Mouse (Mus musculus) hindbrain, embryonic 15.5 days (tissue): ENCODE data around the gene Rcan2. TPM values are rescaled to one million over a fixed set of nuclear protein-coding genes. Genes with fewer than 3 reads are reported as not detected.

ENCODE experiments used
- ATAC-seq: fragments of 200-750 bp; cut with Nextera tagmentation; 2 replicates; pipeline ENCODE4 v1.8.0; 2017; ENCODE audit warnings: low read depth, moderate number of reproducible peaks, moderate TSS enrichment; ENCODE audit not compliant: low FRiP score
- H3K27ac ChIP-seq: fragments of 300-500 bp; sonication (generic); replicated peaks from 2 replicates; pipeline ENCODE4 v1.5.1; 2015; ENCODE audit warnings: mild to moderate bottlenecking, inconsistent platforms
- H3K27me3 ChIP-seq: fragments of 300-500 bp; sonication (generic); 2 replicates; pipeline ENCODE4 v1.6.1; 2015; ENCODE audit warnings: control low read depth, inconsistent platforms
- H3K36me3 ChIP-seq: fragments of 300-500 bp; sonication (generic); 2 replicates; pipeline ENCODE4 v1.6.1; 2015; ENCODE audit warnings: control low read depth, inconsistent platforms
- H3K4me1 ChIP-seq: fragments of 300-500 bp; sonication (generic); replicated peaks from 2 replicates; pipeline ENCODE4 v1.6.1; 2015; ENCODE audit warnings: control low read depth, inconsistent platforms
- H3K4me2 ChIP-seq: fragments of 300-500 bp; sonication (generic); 2 replicates; pipeline ENCODE4 v1.6.1; 2015; ENCODE audit warnings: moderate library complexity, mild to moderate bottlenecking, inconsistent platforms
- H3K4me3 ChIP-seq: fragments of 300-500 bp; sonication (generic); 2 replicates; pipeline ENCODE4 v1.5.1; 2015; ENCODE audit warnings: mild to moderate bottlenecking, inconsistent platforms
- H3K9ac ChIP-seq: fragments of 300-500 bp; sonication (generic); 2 replicates; pipeline ENCODE4 v1.6.1; 2015; ENCODE audit warnings: inconsistent platforms
- H3K9me3 ChIP-seq: fragments of 300-500 bp; sonication (generic); 2 replicates; pipeline ENCODE4 v1.6.1; 2016; ENCODE audit warnings: control low read depth, inconsistent platforms
- WGBS: fragments of 180-500 bp; shearing (Covaris S2); methylation state at CpG from one replicate; pipeline ENCODE4 v1.1.7; 2015; 5-methylcytosine and 5-hydroxymethylcytosine counted together
- polyA plus RNA-seq: library from polyadenylated mRNA; unstranded; fragments of >200 nt; fragmentation: Nextera tagmentation; extraction: Ambion mirVana; gene quantifications from 2 replicates; pipeline ENCODE4 v1.2.1, GENCODE M21; 2015

Gene Rcan2
- polyA plus RNA-seq, 1 experiment from 2014 or later: 132 TPM

DNA sequence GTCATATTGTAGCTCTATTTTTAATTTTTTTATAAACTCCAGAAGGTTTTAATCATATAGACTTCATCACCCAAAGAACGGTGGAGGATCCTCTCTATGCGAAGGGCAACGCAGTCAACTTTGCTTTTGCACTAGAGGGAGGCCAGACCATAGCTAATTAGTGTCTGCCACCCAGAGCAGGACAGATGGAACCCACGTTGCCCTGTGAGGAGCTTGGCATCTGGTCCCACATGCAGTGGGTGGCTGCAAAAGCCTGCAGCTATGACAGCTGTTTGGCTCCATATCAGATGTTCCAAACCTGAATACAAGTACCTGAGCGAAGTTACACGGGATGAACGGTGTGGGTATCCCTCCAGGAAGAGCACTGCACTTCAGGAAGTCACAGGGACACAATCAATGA lies 86.8 kb downstream of the Rcan2 start:
- H3K27me3 ChIP-seq: no peaks in the 10 kb centered on the region
- no peaks in the 10 kb centered on the region; the same call in 1 of the 2 replicates for H3K4me1 ChIP-seq
- no peak for ATAC-seq
- no peak overlapping the region for H3K4me2 ChIP-seq
- no peak overlapping the region for H3K4me3 ChIP-seq
- H3K9ac ChIP-seq: no peak overlapping the region
- H3K9me3 ChIP-seq: no peaks in the 10 kb centered on the region
- 64% methylated on average over 7 of the region's 7 CpGs for whole genome bisulfite sequencing
- no peak overlapping the region for H3K27ac ChIP-seq
- no peaks in the 10 kb centered on the region for H3K36me3 ChIP-seq

DNA sequence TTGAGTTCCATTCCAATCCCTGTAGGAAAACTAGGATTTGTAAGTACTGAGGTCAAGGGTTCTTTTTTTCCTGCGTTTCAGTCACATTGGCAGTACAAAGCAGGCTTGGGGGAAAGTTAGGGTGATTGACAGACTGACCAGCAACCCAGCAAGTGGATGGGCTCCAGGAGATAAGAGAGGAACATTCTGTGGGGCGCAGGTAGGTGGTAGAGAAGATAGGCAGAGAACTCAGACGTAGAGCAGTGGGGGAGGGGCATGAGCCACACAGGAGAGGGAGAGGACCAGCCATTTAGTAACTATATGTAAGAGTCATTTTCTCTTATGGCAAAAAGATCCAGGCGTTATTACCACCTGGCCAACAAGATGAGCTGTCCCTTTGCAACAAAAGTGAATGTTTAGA lies 96.2 kb downstream of the Rcan2 start:
- no peak overlapping the region for H3K4me3 ChIP-seq
- H3K4me2 ChIP-seq: no peak overlapping the region
- no peaks in the 10 kb centered on the region for H3K4me1 ChIP-seq
- no peaks in the 10 kb centered on the region for H3K27me3 ChIP-seq
- no peak overlapping the region for H3K9ac ChIP-seq
- 74% methylated on average over 4 of the region's 4 CpGs for WGBS
- no peaks in the 10 kb centered on the region for H3K9me3 ChIP-seq
- no peak for ATAC-seq
- no peaks in the 10 kb centered on the region for H3K36me3 ChIP-seq
- H3K27ac ChIP-seq: no peak overlapping the region

DNA sequence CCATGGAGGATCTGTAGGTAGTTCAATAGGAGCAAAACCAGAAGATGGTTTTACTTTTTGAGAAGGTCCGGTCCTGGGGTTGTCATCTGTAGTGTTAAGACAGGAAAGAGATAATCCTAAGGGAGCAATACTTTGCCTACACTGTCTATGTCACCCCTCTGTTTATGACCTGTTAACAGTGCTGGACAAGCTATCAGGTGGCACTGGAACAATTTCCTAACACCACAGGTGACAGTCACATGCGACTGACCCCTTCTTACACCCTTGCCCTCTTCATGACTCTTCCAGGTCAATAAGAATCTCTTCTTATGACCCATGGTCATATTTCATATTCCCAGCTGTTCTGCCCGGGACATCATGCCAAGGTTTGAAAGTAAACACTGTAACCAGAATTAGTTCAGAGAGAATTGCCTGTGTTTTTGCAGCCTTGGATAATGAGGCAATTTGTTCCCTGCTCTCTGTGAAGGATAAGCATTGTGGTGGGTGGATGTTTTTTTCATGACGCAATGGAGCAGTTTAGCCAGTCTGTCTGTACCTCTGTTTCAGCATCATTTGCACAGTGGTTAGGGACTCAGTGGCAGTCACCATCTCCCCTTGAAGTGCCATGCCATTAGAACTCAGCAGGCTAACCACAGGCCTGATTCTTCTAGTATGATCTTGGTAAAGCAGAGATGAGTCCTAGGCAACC lies 98.4 kb downstream of the Rcan2 start:
- 90% methylated on average over 4 of the region's 4 CpGs for WGBS
- no peak for ATAC-seq
- H3K27ac ChIP-seq: no peak overlapping the region
- H3K36me3 ChIP-seq: no peaks in the 10 kb centered on the region
- H3K4me1 ChIP-seq: peaks cover 11% of the 10 kb centered on the region
- H3K27me3 ChIP-seq: no peaks in the 10 kb centered on the region
- no peak overlapping the region for H3K9ac ChIP-seq
- no peaks in the 10 kb centered on the region for H3K9me3 ChIP-seq
- H3K4me2 ChIP-seq: no peak overlapping the region
- H3K4me3 ChIP-seq: no peak overlapping the region

- H3K36me3 ChIP-seq: no peaks in the 10 kb centered on the region
- H3K4me1 ChIP-seq: peaks cover 11% of the 10 kb centered on the region
- H3K9ac ChIP-seq: no peak overlapping the region
- 59% methylated on average over 1 of the region's 1 CpGs for WGBS
- no peaks in the 10 kb centered on the region for H3K9me3 ChIP-seq
- no peaks in the 10 kb centered on the region for H3K27me3 ChIP-seq
- no peak overlapping the region for H3K4me3 ChIP-seq
- ATAC-seq: no peak
- no peak overlapping the region for H3K27ac ChIP-seq
- no peak overlapping the region for H3K4me2 ChIP-seq
Observed at GRCm38 (mm10) chr17:43900133-43900532, 99.0 kb downstream of the Rcan2 start.

GRCm38 (mm10) chr17:43901474-43901873 lies 100.3 kb downstream of the Rcan2 start:
- H3K36me3 ChIP-seq: no peaks in the 10 kb centered on the region
- peaks cover 11% of the 10 kb centered on the region for H3K4me1 ChIP-seq
- H3K4me3 ChIP-seq: no peak overlapping the region
- WGBS: 80% methylated on average over 3 of the region's 3 CpGs
- ATAC-seq: no peak
- H3K27me3 ChIP-seq: no peaks in the 10 kb centered on the region
- H3K9me3 ChIP-seq: no peaks in the 10 kb centered on the region
- H3K4me2 ChIP-seq: no peak overlapping the region
- H3K9ac ChIP-seq: no peak overlapping the region
- H3K27ac ChIP-seq: no peak overlapping the region

- Histone ChIP-seq H3K4me2 (no peak overlapping the region), H3K9ac (no peak overlapping the region), H3K9me3 (no peaks in the 10 kb centered on the region), H3K27ac (no peak overlapping the region), H3K4me1 (peaks cover 11% of the 10 kb centered on the region), H3K4me3 (no peak overlapping the region), H3K36me3 (no peaks in the 10 kb centered on the region), H3K27me3 (no peaks in the 10 kb centered on the region)
- no peak for ATAC-seq
- WGBS: 56% methylated on average over 9 of the region's 9 CpGs
Observed at GRCm38 (mm10) chr17:43903807-43904771, 102.9 kb downstream of the Rcan2 start.

DNA sequence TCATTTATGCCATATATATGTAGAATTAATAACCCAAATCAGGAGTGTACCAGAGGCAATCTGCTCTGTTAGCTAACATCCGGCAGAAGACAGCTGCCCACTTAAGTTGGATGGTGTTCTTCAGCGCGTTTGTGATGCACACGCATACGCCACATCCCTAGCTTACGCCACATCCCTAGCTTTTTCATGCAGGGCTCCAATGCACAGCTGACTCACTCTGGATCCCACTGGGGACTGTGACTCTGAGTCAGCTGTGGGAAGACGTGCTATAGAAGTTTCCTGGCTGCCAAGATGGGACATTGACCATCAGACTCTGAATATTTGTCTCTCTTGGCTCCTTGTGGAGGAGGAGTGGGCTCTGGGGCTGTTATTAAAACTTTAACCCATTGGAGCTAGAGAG lies 103.7 kb downstream of the Rcan2 start:
- no peaks in the 10 kb centered on the region for H3K36me3 ChIP-seq
- no peak overlapping the region for H3K4me2 ChIP-seq
- no peak overlapping the region for H3K4me3 ChIP-seq
- no peak overlapping the region for H3K9ac ChIP-seq
- no peak for ATAC-seq
- 85% methylated on average over 7 of the region's 7 CpGs for WGBS
- H3K4me1 ChIP-seq: peaks cover 11% of the 10 kb centered on the region
- no peaks in the 10 kb centered on the region for H3K27me3 ChIP-seq
- H3K27ac ChIP-seq: no peak overlapping the region
- no peaks in the 10 kb centered on the region for H3K9me3 ChIP-seq

- H3K9ac ChIP-seq: no peak overlapping the region
- no peaks in the 10 kb centered on the region for H3K27me3 ChIP-seq
- no peaks in the 10 kb centered on the region for H3K36me3 ChIP-seq
- H3K4me3 ChIP-seq: no peak overlapping the region
- no peak for ATAC-seq
- no peaks in the 10 kb centered on the region for H3K9me3 ChIP-seq
- H3K4me1 ChIP-seq: peaks cover 11% of the 10 kb centered on the region
- H3K4me2 ChIP-seq: no peak overlapping the region
- H3K27ac ChIP-seq: no peak overlapping the region
Observed at GRCm38 (mm10) chr17:43906728-43907127, 105.6 kb downstream of the Rcan2 start.

DNA sequence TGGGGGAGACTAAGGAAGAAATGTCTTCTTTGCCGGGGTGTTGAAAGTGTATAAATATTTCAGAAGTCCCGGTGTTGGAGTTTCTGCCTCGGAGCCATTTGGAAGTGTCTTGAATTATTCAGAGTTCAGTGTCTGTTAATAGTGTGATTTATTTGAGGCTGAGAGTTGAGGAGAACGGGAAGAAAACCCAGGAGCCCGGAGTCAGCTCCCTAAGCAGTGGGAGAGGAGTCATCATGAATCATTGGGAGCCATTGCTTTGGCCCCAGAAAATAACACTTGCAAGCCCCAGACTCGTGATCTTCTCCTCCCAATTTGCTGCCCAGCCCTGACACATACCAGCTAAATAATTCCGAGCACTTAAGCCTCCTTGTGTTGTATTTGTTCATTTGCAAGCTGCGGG lies 115.0 kb downstream of the Rcan2 start:
- 72% methylated on average over 8 of the region's 8 CpGs for WGBS
- H3K4me2 ChIP-seq: no peak overlapping the region
- H3K4me1 ChIP-seq: no peaks in the 10 kb centered on the region
- no peak for ATAC-seq
- H3K9me3 ChIP-seq: no peaks in the 10 kb centered on the region
- no peak overlapping the region for H3K4me3 ChIP-seq
- no peaks in the 10 kb centered on the region for H3K36me3 ChIP-seq
- no peak overlapping the region for H3K9ac ChIP-seq
- no peak overlapping the region for H3K27ac ChIP-seq
- H3K27me3 ChIP-seq: no peaks in the 10 kb centered on the region

DNA sequence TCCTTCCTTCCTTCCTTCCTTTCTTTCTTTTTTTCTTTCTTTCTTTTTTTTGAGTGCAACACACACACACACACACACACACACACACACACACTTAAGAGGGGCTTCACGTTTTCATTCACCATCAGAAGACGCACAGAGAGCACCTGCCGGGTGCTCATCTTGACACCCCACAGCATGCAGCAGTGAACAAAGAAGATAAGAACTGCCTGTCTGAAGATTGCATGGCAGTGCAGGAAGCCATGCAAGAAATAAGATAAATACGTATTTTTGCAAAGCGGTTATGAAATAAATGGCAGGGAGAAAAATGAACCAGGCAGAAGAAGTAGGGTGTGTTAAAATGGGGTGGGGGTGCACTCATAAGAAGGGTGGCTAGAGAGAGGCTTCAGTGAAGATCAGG lies 116.0 kb downstream of the Rcan2 start:
- H3K9ac ChIP-seq: no peak overlapping the region
- 69% methylated on average over 5 of the region's 5 CpGs for WGBS
- H3K4me2 ChIP-seq: no peak overlapping the region
- H3K36me3 ChIP-seq: no peaks in the 10 kb centered on the region
- no peak overlapping the region for H3K4me3 ChIP-seq
- ATAC-seq: no peak
- no peak overlapping the region for H3K27ac ChIP-seq
- no peaks in the 10 kb centered on the region for H3K4me1 ChIP-seq
- H3K9me3 ChIP-seq: no peaks in the 10 kb centered on the region
- H3K27me3 ChIP-seq: no peaks in the 10 kb centered on the region

DNA sequence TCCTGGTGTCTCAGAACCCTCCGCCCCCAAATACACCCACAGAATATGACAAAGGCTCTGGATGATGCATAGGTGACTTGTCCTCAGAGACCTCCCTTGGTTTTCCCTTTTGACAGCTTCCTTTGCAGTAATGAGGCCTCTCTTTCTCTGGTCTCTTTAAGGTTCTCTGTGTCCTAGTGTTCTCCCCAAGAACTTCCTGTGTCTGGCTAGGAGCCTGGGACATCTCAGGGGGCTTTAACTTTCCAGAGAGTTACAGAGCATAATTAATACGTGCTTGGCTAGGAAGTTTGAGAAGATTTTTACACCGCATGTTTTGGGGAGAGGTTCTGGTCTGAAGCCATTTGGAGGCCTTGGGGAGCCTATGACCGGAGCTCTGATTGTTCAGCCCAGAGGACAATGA lies 128.7 kb downstream of the Rcan2 start:
- H3K4me2 ChIP-seq: no peak overlapping the region
- no peaks in the 10 kb centered on the region for H3K36me3 ChIP-seq
- 84% methylated on average over 4 of the region's 4 CpGs for WGBS
- no peaks in the 10 kb centered on the region for H3K4me1 ChIP-seq
- H3K9me3 ChIP-seq: no peaks in the 10 kb centered on the region
- no peak overlapping the region for H3K9ac ChIP-seq
- no peak overlapping the region for H3K27ac ChIP-seq
- no peaks in the 10 kb centered on the region for H3K27me3 ChIP-seq
- no peak overlapping the region for H3K4me3 ChIP-seq
- ATAC-seq: no peak

- no peaks in the 10 kb centered on the region for H3K4me1 ChIP-seq
- H3K4me2 ChIP-seq: no peak overlapping the region
- H3K9ac ChIP-seq: no peak overlapping the region
- H3K36me3 ChIP-seq: no peaks in the 10 kb centered on the region
- no peaks in the 10 kb centered on the region for H3K27me3 ChIP-seq
- 98% methylated on average over 11 of the region's 11 CpGs for WGBS
- no peak overlapping the region for H3K4me3 ChIP-seq
- no peaks in the 10 kb centered on the region for H3K9me3 ChIP-seq
- no peak for ATAC-seq
- H3K27ac ChIP-seq: no peak overlapping the region
Observed at GRCm38 (mm10) chr17:43931731-43932130, 130.6 kb downstream of the Rcan2 start.
